9 mouse cellular contexts compared by ENCODE assay signal in genomic region chr11:119079445-119079837, GRCm38 (mm10). TPM values are rescaled to one million over a fixed set of nuclear protein-coding genes. Genes with fewer than 3 reads are reported as not detected.
DNase-seq lines count a peak whose midpoint lies in the region; ATAC-seq lines count a peak whose summit lies in the region.
"Had no signal": no experiment of that assay in that cellular context is flagged by ENCODE, and none has a peak within 500 bp of the region (broad histone marks: within the 10 kb centered on the region; RNA-seq: fewer than 3 reads in every experiment).

No protein-coding gene starts in this region.

- no peak for ATAC-seq in heart, embryonic 13.5 days (ENCODE audit: extremely low read depth, insufficient number of reproducible peaks, low FRiP score, low TSS enrichment)
- ATAC-seq in hindbrain, embryonic 15.5 days (ENCODE audit: low FRiP score, low read depth): no peak
- no peak for ATAC-seq in midbrain, embryonic 14.5 days (ENCODE audit: low FRiP score, low TSS enrichment)
- ATAC-seq in erythroid progenitor cell, adult 5-6 weeks (replicated peaks; ENCODE audit: low FRiP score, poor library complexity, severe bottlenecking): no peak

- peak overlapping the region; percentile 60 for H3K4me2 ChIP-seq in heart, embryonic 13.5 days
- peak overlapping the region; percentile 45 for H3K4me2 ChIP-seq in hindbrain, embryonic 15.5 days
- H3K4me2 ChIP-seq in midbrain, embryonic 14.5 days (ENCODE audit: low read length): peak overlapping the region; percentile 43

- no peak for DNase-seq in heart, adult 8-10 months (ENCODE audit: low spot score)
- no peak for DNase-seq in midbrain, embryonic 14.5 days
- no peak for DNase-seq in cerebellum, adult 8-10 months
- DNase-seq in gastrocnemius, postnatal 14 days: no peak

- H3K9me3 ChIP-seq in heart, embryonic 13.5 days: no peaks in the 10 kb centered on the region
- H3K9me3 ChIP-seq in hindbrain, embryonic 15.5 days: no peaks in the 10 kb centered on the region
- no peaks in the 10 kb centered on the region for H3K9me3 ChIP-seq in midbrain, embryonic 14.5 days (ENCODE audit: control insufficient read depth, low read length)
- H3K9me3 ChIP-seq: megakaryocyte, embryonic 14.5 days had no signal

- intact Hi-C loops in gastrocnemius, postnatal 14 days (cut with DNase I; ENCODE audit: low total_unique reads): no loop called here

- 39% methylated on average over 7 of the region's 7 CpGs for WGBS in heart, embryonic 13.5 days
- 41% methylated on average over 7 of the region's 7 CpGs for WGBS in hindbrain, embryonic 15.5 days
- WGBS in midbrain, embryonic 14.5 days: 30% methylated on average over 7 of the region's 7 CpGs

- peak overlapping the region; percentile 26 for H3K4me3 ChIP-seq in heart, embryonic 13.5 days
- 0 out of 2 replicates have a peak overlapping the region, but pooled peaks have one; percentile 6 for H3K4me3 ChIP-seq in brown adipose tissue, adult 24 weeks (ENCODE audit: insufficient read depth, low read depth, low read length)
- peak overlapping the region; percentile 17 for H3K4me3 ChIP-seq in hindbrain, embryonic 15.5 days
- peak overlapping the region; percentile 15 for H3K4me3 ChIP-seq in midbrain, embryonic 14.5 days (replicated peaks; ENCODE audit: low read depth, low read length)
- H3K4me3 ChIP-seq: megakaryocyte, embryonic 14.5 days had no signal

- H3K9ac ChIP-seq in heart, embryonic 13.5 days: peak overlapping the region; percentile 59
- H3K9ac ChIP-seq in hindbrain, embryonic 15.5 days: peak overlapping the region; percentile 23; the same call in 1 of the 2 replicates
- peak overlapping the region; percentile 36 for H3K9ac ChIP-seq in midbrain, embryonic 14.5 days (replicated peaks; ENCODE audit: low read length)

- H3K36me3 ChIP-seq in heart, embryonic 13.5 days: peaks cover 40% of the 10 kb centered on the region
- peaks cover 21% of the 10 kb centered on the region for H3K36me3 ChIP-seq in hindbrain, embryonic 15.5 days
- peaks cover 28% of the 10 kb centered on the region for H3K36me3 ChIP-seq in midbrain, embryonic 14.5 days (ENCODE audit: control insufficient read depth, insufficient read depth, low read length)

- peaks cover 36% of the 10 kb centered on the region for H3K27me3 ChIP-seq in heart, embryonic 13.5 days (replicated peaks)
- H3K27me3 ChIP-seq in hindbrain, embryonic 15.5 days: peaks cover 13% of the 10 kb centered on the region
- peaks cover 22% of the 10 kb centered on the region for H3K27me3 ChIP-seq in midbrain, embryonic 14.5 days (ENCODE audit: control insufficient read depth, insufficient read depth, low read length)

- H3K4me1 ChIP-seq in heart, embryonic 13.5 days: peaks cover 63% of the 10 kb centered on the region
- H3K4me1 ChIP-seq in brown adipose tissue, adult 24 weeks (ENCODE audit: control insufficient read depth, insufficient read depth, insufficient read length, low read length): peaks cover 14% of the 10 kb centered on the region
- H3K4me1 ChIP-seq in hindbrain, embryonic 15.5 days (replicated peaks): peaks cover 67% of the 10 kb centered on the region
- H3K4me1 ChIP-seq in midbrain, embryonic 14.5 days (ENCODE audit: control insufficient read depth, insufficient read depth, low read length): peaks cover 65% of the 10 kb centered on the region

- peak overlapping the region; percentile 76 for H3K27ac ChIP-seq in heart, embryonic 13.5 days (replicated peaks)
- peak overlapping the region; percentile 28 for H3K27ac ChIP-seq in brown adipose tissue, adult 24 weeks (replicated peaks; ENCODE audit: low read depth, low read length)
- peak overlapping the region; percentile 71 for H3K27ac ChIP-seq in hindbrain, embryonic 15.5 days (replicated peaks)
- H3K27ac ChIP-seq in midbrain, embryonic 14.5 days (replicated peaks; ENCODE audit: low read depth, low read length): peak overlapping the region; percentile 76

RNA-seq across cellular contexts. Expression of gene Cbx4, which starts 6.6 kb away (rescaled TPM):
- polyA plus RNA-seq in heart, embryonic 13.5 days (2015; fragmentation: Nextera tagmentation; extraction: Ambion mirVana): 8.0 and 9.5 TPM in 2 replicates
- 10 to 100 TPM in 1 of 4 experiments, 1 to 10 TPM in 3; 5.2 to 12.8 (median 8.4) TPM for total RNA-seq in heart, adult 8-10 months (2022)
- 37.3 and 37.4 TPM in 2 replicates for polyA plus RNA-seq in brown adipose tissue, adult 24 weeks (2012; ENCODE audit: insufficient read depth, insufficient read length, missing spikeins)
- polyA plus RNA-seq in hindbrain, embryonic 15.5 days (2015; fragmentation: Nextera tagmentation; extraction: Ambion mirVana): 21.9 and 23.2 TPM in 2 replicates
- 19.0 and 19.3 TPM in 2 replicates for polyA plus RNA-seq in midbrain, embryonic 14.5 days (2014; fragmentation: Nextera tagmentation; extraction: Ambion mirVana)
- total RNA-seq in erythroid progenitor cell, adult 5-6 weeks (2015; ENCODE audit: low replicate concordance): 5.4 and 13.4 TPM in 2 replicates
- 2.7 and 4.4 TPM in 2 replicates for total RNA-seq in erythroid progenitor cell, adult 5-6 weeks (2017; ENCODE audit: low replicate concordance)
- 1 to 10 TPM; 4.7 to 5.9 TPM for total RNA-seq in gastrocnemius, postnatal 14 days (2021)

RNA-seq across cellular contexts. Expression of gene Cbx8, which starts 38.7 kb away (rescaled TPM):
- polyA plus RNA-seq in heart, embryonic 13.5 days (2015; fragmentation: Nextera tagmentation; extraction: Ambion mirVana): 6.1 and 7.0 TPM in 2 replicates
- total RNA-seq in heart, adult 8-10 months (2022): 1 to 10 TPM; 3.6 to 4.9 (median 4.6) TPM
- polyA plus RNA-seq in brown adipose tissue, adult 24 weeks (2012; ENCODE audit: insufficient read depth, insufficient read length, missing spikeins): 4.7 and 9.1 TPM in 2 replicates
- 8.6 and 10.0 TPM in 2 replicates for polyA plus RNA-seq in hindbrain, embryonic 15.5 days (2015; fragmentation: Nextera tagmentation; extraction: Ambion mirVana)
- polyA plus RNA-seq in midbrain, embryonic 14.5 days (2014; fragmentation: Nextera tagmentation; extraction: Ambion mirVana): 11.5 and 12.4 TPM in 2 replicates
- total RNA-seq in erythroid progenitor cell, adult 5-6 weeks (2015; ENCODE audit: low replicate concordance): 1.3 TPM in 1 of 2 replicates, not detected in the other
- total RNA-seq in erythroid progenitor cell, adult 5-6 weeks (2017; ENCODE audit: low replicate concordance): 1.0 and 3.3 TPM in 2 replicates
- 1 to 10 TPM; 2.1 to 2.7 TPM for total RNA-seq in gastrocnemius, postnatal 14 days (2021)

RNA-seq across cellular contexts. Expression of gene Cbx2, which starts 56.7 kb away (rescaled TPM):
- polyA plus RNA-seq in heart, embryonic 13.5 days (2015; fragmentation: Nextera tagmentation; extraction: Ambion mirVana): 17.6 and 18.9 TPM in 2 replicates
- 1 to 10 TPM; 2.0 to 3.9 (median 2.9) TPM for total RNA-seq in heart, adult 8-10 months (2022)
- polyA plus RNA-seq in brown adipose tissue, adult 24 weeks (2012; ENCODE audit: insufficient read depth, insufficient read length, missing spikeins): 0.91 and 1.1 TPM in 2 replicates
- 15.3 and 17.1 TPM in 2 replicates for polyA plus RNA-seq in hindbrain, embryonic 15.5 days (2015; fragmentation: Nextera tagmentation; extraction: Ambion mirVana)
- 15.6 and 20.7 TPM in 2 replicates for polyA plus RNA-seq in midbrain, embryonic 14.5 days (2014; fragmentation: Nextera tagmentation; extraction: Ambion mirVana)
- not detected in 2 replicates for total RNA-seq in erythroid progenitor cell, adult 5-6 weeks (2015; ENCODE audit: low replicate concordance)
- total RNA-seq in erythroid progenitor cell, adult 5-6 weeks (2017; ENCODE audit: low replicate concordance): 0.51 TPM in 1 of 2 replicates, not detected in the other
- 1 to 10 TPM; 1.4 to 1.9 TPM for total RNA-seq in gastrocnemius, postnatal 14 days (2021)
